Mouse (Mus musculus) spleen, adult 2 months (tissue): ENCODE measurements around the gene Kmt2b. TPM values are rescaled to one million over a fixed set of nuclear protein-coding genes. Genes with fewer than 3 reads are reported as not detected.
A peak's percentile ranks its signal among the peaks of the same experiment; 100 is the strongest.

Experiments used
- DNase-seq, 2 experiments: peaks; one replicate each; pipeline versions ENCODE4 v3.0.0 to v3.0.0-alpha.2; 2012 to 2021; ENCODE audit warnings: low spot score in 2 of 2, low read depth in 1 of 2
- H3K27ac ChIP-seq: fragments of 200-500 bp; 2 replicates; pipeline ENCODE4 v1.5.1; 2012; ENCODE audit warnings: low read length, inconsistent platforms; ENCODE audit not compliant: insufficient read depth
- H3K27me3 ChIP-seq: fragments of 200-500 bp; 2 replicates; pipeline ENCODE4 v1.6.1; 2012; ENCODE audit warnings: mild to moderate bottlenecking, moderate library complexity, low read length, inconsistent platforms; ENCODE audit not compliant: control insufficient read depth, insufficient read depth
- H3K36me3 ChIP-seq: fragments of 200-500 bp; 2 replicates; pipeline ENCODE4 v1.6.1; 2012; ENCODE audit warnings: mild to moderate bottlenecking, low read length, inconsistent platforms; ENCODE audit not compliant: control insufficient read depth, insufficient read depth
- H3K4me1 ChIP-seq: fragments of 200-500 bp; 2 replicates; pipeline ENCODE4 v1.6.1; 2011; ENCODE audit warnings: inconsistent platforms; ENCODE audit not compliant: control insufficient read depth, insufficient read depth, insufficient read length
- H3K4me3 ChIP-seq: fragments of 200-500 bp; 2 replicates; pipeline ENCODE4 v1.5.1; 2011; ENCODE audit warnings: mild to moderate bottlenecking, inconsistent platforms; ENCODE audit not compliant: insufficient read depth, insufficient read length; ENCODE audit errors: extremely low read depth
- CTCF ChIP-seq: fragments of 200-500 bp; IDR thresholded peaks from 2 replicates; pipeline ENCODE4 v1.5.1; 2011; ENCODE audit warnings: mild to moderate bottlenecking, inconsistent platforms; ENCODE audit not compliant: insufficient read depth, insufficient read length, insufficient replicate concordance; ENCODE audit errors: extremely low read depth
- POLR2A ChIP-seq: fragments of 200-500 bp; IDR thresholded peaks from 2 replicates; pipeline ENCODE4 v1.6.1; 2011; ENCODE audit warnings: low read depth, low read length, inconsistent platforms
- WGBS: fragments of 180-500 bp; shearing (Covaris S2); methylation state at CpG from one replicate; pipeline ENCODE4 v1.1.7; 2018; 5-methylcytosine and 5-hydroxymethylcytosine counted together
- polyA plus RNA-seq: library from polyadenylated mRNA; depleted of rRNA; stranded (reverse); fragments of >200 nt; gene quantifications from 2 replicates; pipeline ENCODE4 v1.2.3, GENCODE M21; 2012

Kmt2b gene
- polyA plus RNA-seq, 1 experiment: 59.7 TPM

DNA sequence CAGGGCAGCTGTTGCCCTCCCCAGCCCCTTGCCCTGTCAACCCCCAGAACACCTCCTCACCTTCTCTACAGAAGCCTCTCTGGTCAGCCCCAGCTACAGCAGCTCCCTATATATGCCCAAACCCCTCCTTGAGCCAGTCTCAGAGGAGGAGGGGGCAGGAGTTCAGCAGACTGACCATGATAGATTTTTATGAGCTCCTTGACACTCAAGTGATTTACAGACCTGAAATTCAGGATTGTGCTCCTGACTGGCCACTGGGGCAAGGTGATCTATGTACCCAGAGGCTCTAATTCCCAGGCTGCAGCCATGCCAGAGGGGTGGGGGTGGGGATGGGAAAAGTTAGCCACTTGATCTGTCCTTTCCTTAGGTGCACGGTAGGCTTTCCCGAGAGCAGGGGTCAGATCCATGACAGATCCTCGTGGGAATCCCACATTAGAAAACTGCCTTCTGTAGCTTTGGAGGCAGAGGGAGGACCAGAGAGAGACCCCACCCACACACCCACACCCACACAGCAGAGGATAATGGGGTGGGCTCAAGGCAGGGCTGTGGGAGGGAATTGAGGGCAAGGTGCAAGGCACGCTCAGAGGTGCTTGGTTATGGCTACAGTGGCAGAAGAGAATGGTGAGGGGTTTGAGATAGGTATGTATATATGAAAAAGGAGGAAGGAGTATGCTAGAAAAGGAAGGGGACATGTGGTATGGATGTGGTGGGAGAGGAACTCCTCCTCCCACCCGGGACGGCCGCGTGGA, 24.3 kb upstream of the Kmt2b start, which contains the start of gene Upk1a:
Gene Upk1a, minus strand, starts transcription at position 194 of the 749 bp plus-strand sequence.
- H3K4me1 ChIP-seq: no peaks in the 10 kb centered on the region
- peaks cover 2% of the 10 kb centered on the region; the same call in 1 of the 2 replicates for H3K36me3 ChIP-seq
- no peak within 1 kb of the TSS for H3K4me3 ChIP-seq
- no peak for DNase-seq
- WGBS: 78% methylated on average over 8 of the region's 8 CpGs
- no peak for TF ChIP-seq CTCF
- TF ChIP-seq POLR2A: no peak
- H3K27ac ChIP-seq: no peak within 1 kb of the TSS
- H3K27me3 ChIP-seq: no peaks in the 10 kb centered on the region

DNA sequence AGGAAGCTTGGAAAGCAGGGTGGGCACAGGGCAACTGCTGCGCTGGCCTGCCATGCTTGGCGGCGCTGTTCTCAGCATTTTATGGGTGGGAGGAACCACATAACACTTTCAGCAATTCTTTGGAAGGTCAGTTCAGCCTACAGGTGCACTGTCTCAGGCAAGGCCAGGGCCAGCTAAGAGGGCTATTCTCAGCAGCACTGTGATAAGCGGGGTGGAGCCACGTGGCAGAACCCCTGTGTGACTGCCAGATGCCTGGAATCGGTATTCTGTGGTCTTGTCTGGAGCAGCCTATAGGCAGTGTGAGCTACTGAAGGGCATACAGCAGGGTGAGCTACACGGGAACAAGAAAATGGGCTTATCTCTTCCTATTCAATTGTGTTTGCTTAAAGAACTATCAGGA, 21.5 kb upstream of the Kmt2b start:
- TF ChIP-seq CTCF: no peak
- TF ChIP-seq POLR2A: no peak
- Histone ChIP-seq H3K36me3 (no peaks in the 10 kb centered on the region), H3K27me3 (no peaks in the 10 kb centered on the region), H3K27ac (no peak overlapping the region), H3K4me1 (no peaks in the 10 kb centered on the region), H3K4me3 (no peak overlapping the region)
- 67% methylated on average over 7 of the region's 7 CpGs for WGBS
- no peak for DNase-seq

DNA sequence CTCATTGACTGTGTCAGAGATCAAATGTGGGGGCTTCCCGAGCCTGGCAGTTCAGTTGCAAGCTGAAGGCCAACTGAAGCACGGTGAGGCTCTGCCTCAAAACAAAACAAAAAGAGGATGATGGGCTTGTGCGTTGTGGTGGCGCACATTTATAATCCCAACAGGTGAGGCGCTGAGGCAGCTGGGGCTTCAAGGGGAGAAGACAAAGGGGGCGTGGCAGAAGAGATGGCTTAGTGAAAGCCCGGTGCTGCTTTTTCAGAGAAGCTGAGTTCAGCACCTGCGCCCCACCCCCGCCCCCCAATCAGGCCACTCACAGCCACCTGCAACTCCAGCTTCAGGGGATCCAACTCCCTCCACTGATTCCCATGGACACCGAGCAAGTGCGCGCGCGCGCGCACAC, 19.9 kb upstream of the Kmt2b start:
- no peaks in the 10 kb centered on the region for H3K36me3 ChIP-seq
- TF ChIP-seq CTCF (no peak), POLR2A (no peak)
- no peak overlapping the region for H3K4me3 ChIP-seq
- H3K27ac ChIP-seq: no peak overlapping the region
- no peaks in the 10 kb centered on the region for H3K27me3 ChIP-seq
- WGBS: 64% methylated on average over 16 of the region's 16 CpGs
- DNase-seq: no peak
- H3K4me1 ChIP-seq: no peaks in the 10 kb centered on the region

GRCm38 (mm10) chr7:30607706-30608309, 19.3 kb upstream of the Kmt2b start:
- no peak overlapping the region for H3K4me3 ChIP-seq
- 23% methylated on average over 8 of the region's 8 CpGs for WGBS
- TF ChIP-seq POLR2A: no peak
- TF ChIP-seq CTCF: peak; percentile 75; the same call in 1 of the 2 replicates
- no peaks in the 10 kb centered on the region for H3K4me1 ChIP-seq
- no peaks in the 10 kb centered on the region for H3K27me3 ChIP-seq
- DNase-seq: peak in 1 of 2 experiments; percentile 61
- H3K36me3 ChIP-seq: no peaks in the 10 kb centered on the region
- no peak overlapping the region for H3K27ac ChIP-seq

DNA sequence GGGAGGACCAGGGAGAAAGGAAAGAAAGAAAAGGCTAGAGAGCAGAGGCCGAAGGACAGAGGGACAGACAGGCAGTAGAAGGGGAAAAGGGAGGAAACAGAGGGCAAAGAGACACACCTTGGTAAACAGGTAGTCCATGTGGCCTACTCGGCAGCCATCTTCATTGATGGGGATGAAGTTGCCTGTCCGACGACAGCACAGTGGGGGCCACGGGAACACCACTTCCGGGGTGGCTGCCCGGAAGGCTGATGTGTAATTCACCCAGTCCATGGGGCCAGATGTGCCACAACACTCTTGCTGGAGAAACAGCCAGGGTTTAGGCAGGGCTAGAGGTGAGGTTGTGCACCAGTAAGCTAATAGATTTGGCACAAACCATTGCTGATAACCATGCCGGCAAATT, 16.4 kb upstream of the Kmt2b start:
- H3K27ac ChIP-seq: no peak overlapping the region
- no peaks in the 10 kb centered on the region for H3K4me1 ChIP-seq
- no peak for DNase-seq
- H3K4me3 ChIP-seq: no peak overlapping the region
- TF ChIP-seq POLR2A (no peak), CTCF (no peak)
- H3K36me3 ChIP-seq: no peaks in the 10 kb centered on the region
- WGBS: 87% methylated on average over 8 of the region's 8 CpGs
- no peaks in the 10 kb centered on the region for H3K27me3 ChIP-seq

- H3K4me1 ChIP-seq: no peaks in the 10 kb centered on the region
- WGBS: 47% methylated on average over 8 of the region's 8 CpGs
- no peaks in the 10 kb centered on the region for H3K36me3 ChIP-seq
- no peak overlapping the region for H3K4me3 ChIP-seq
- no peak for DNase-seq
- no peaks in the 10 kb centered on the region for H3K27me3 ChIP-seq
- no peak for TF ChIP-seq POLR2A
- no peak for TF ChIP-seq CTCF
- H3K27ac ChIP-seq: no peak overlapping the region
Measured at GRCm38 (mm10) chr7:30604424-30604823, 15.9 kb upstream of the Kmt2b start.

DNA sequence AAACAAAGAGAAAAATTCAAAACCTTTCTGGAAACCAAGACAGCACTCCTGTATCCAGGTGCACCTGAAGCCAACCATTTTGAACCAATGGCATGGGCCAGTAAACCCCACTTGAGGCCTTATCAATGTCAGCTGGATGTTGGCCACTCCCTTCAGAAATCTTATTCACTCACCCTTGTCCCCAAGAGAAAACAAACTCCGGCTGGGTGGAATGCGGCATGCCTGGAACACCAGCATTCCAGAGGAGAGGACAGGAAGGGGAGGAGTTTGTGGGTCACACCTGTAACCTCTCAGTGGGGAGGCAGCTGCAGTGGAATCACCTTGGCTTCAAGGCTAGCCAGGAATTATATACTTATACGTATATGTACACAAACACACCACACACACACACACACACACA, 14.1 kb upstream of the Kmt2b start:
- 82% methylated on average over 3 of the region's 3 CpGs for WGBS

More for the DNA sequence above, 14.1 kb upstream of the Kmt2b start:
- H3K4me3 ChIP-seq: no peak overlapping the region
- H3K4me1 ChIP-seq: no peaks in the 10 kb centered on the region
- H3K36me3 ChIP-seq: no peaks in the 10 kb centered on the region
- no peak for DNase-seq
- no peaks in the 10 kb centered on the region for H3K27me3 ChIP-seq
- H3K27ac ChIP-seq: no peak overlapping the region
- no peak for TF ChIP-seq POLR2A
- no peak for TF ChIP-seq CTCF
